8 mouse cellular contexts compared by ENCODE assay signal in the genomic region with DNA sequence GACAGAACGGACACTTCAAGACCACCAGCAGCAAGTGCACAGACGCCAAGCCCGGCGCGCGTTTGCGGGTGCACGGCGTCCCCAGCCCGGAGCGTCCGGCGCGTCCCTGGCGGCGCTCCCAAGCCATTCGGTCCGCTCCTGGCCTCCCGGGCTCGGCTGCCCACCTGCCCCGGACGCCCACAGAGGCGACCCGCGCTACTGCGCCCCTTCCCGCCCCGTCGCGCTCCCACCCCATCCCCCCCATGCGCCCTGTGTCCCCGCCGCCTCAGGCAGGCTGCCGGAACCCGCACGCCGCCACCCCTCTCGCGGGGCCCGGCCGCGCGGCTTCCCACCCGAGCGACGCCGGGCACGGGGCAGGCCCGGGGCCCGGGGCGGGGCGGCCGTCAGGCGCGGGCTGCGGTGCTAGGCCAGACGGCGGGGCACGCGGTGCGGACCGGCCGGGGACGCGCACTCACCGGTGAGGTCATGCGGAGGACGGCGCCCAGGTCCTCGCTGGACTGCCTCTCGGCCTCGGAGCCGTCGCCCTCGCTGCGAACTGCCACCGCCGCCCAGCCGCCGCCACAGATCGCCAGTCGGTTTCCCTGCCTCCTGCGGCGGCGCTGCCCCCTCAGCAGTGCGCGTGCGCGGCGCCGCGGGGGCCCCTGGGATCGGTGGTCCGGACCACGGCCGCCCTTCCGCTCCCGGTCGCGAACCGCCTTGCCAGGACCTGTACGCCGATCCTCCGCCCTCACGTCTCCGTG. TPM values are rescaled to one million over a fixed set of nuclear protein-coding genes. Genes with fewer than 3 reads are reported as not detected.
DNase-seq lines count a peak whose midpoint lies in the region; ATAC-seq and TF ChIP-seq lines count a peak whose summit lies in the region.

No protein-coding gene starts in this region.

- WGBS in forebrain, embryonic 14.5 days: under 1% methylated on average over 81 of the region's 106 CpGs
- under 1% methylated on average over 84 of the region's 106 CpGs for WGBS in lung, embryonic 14.5 days

- DNase-seq in ES-CJ7 (ENCODE audit: low read depth, low spot score): peak; percentile 78
- DNase-seq in cerebellum, adult 11 months: peak; percentile 86
- DNase-seq in forebrain, embryonic 14.5 days (ENCODE audit: low spot score): peak; percentile 88
- peak; percentile 77 for DNase-seq in heart, postnatal 25 days (ENCODE audit: low spot score)
- DNase-seq in layer of hippocampus, adult 2 months (ENCODE audit: low spot score in 2 of 2): peak; percentile 64 to 85
- peak; percentile 93 for DNase-seq in lung, embryonic 14.5 days
- DNase-seq in testis, postnatal 14 days (ENCODE audit: low spot score): peak; percentile 89

- ATAC-seq in forebrain, embryonic 14.5 days: peak; percentile 95
- peak; percentile 94 for ATAC-seq in lung, embryonic 14.5 days (ENCODE audit: insufficient read depth)
- peak; percentile 78 for ATAC-seq in neutrophil, adult 5-6 weeks (ENCODE audit: extremely low read depth, insufficient number of reproducible peaks, low FRiP score, poor library complexity, severe bottlenecking)

- H3K4me1 ChIP-seq in forebrain, embryonic 14.5 days (ENCODE audit: control insufficient read depth, insufficient read depth, low read length): peaks cover 8% of the 10 kb centered on the region
- no peaks in the 10 kb centered on the region for H3K4me1 ChIP-seq in lung, embryonic 14.5 days (ENCODE audit: insufficient read depth)

- H3K36me3 ChIP-seq in forebrain, embryonic 14.5 days (ENCODE audit: control insufficient read depth, insufficient read depth, low read length): no peaks in the 10 kb centered on the region
- H3K36me3 ChIP-seq in lung, embryonic 14.5 days (ENCODE audit: insufficient read depth): no peaks in the 10 kb centered on the region

- intact Hi-C loops in heart, postnatal 25 days (cut with DNase I): loop anchor here (2.0 kb wide), 1 partner anchor 19 kb away; no protein-coding TSS in a partner anchor

- peak overlapping the region; percentile 94 for H3K27ac ChIP-seq in forebrain, embryonic 14.5 days (ENCODE audit: low read depth, low read length)
- H3K27ac ChIP-seq in layer of hippocampus, adult 2 months: peak overlapping the region; percentile 95
- H3K27ac ChIP-seq in lung, embryonic 14.5 days (ENCODE audit: low read depth): peak overlapping the region; percentile 94

- no peaks in the 10 kb centered on the region for H3K27me3 ChIP-seq in forebrain, embryonic 14.5 days (replicated peaks; ENCODE audit: control insufficient read depth, insufficient read depth, low read length)
- H3K27me3 ChIP-seq in lung, embryonic 14.5 days (ENCODE audit: insufficient read depth, low read length): no peaks in the 10 kb centered on the region

- H3K9ac ChIP-seq in forebrain, embryonic 14.5 days (ENCODE audit: low read length): peak overlapping the region; percentile 94
- H3K9ac ChIP-seq in lung, embryonic 14.5 days: peak overlapping the region; percentile 93

- H3K4me2 ChIP-seq in forebrain, embryonic 14.5 days (ENCODE audit: low read length): peak overlapping the region; percentile 68
- H3K4me2 ChIP-seq in lung, embryonic 14.5 days: peak overlapping the region; percentile 75

- peak; percentile 22; the same call in 1 of the 2 replicates for TF ChIP-seq CTCF in layer of hippocampus, adult 2 months (conservative IDR thresholded peaks at IDR 0.05)
- TF ChIP-seq CTCF in lung, embryonic 14.5 days (IDR thresholded peaks at IDR 0.05; ENCODE audit: low read depth): no peak

- H3K9me3 ChIP-seq in forebrain, embryonic 14.5 days (replicated peaks; ENCODE audit: control insufficient read depth, low read length): no peaks in the 10 kb centered on the region
- H3K9me3 ChIP-seq in lung, embryonic 14.5 days (ENCODE audit: low read depth, low read length): no peaks in the 10 kb centered on the region

- H3K4me3 ChIP-seq in forebrain, embryonic 14.5 days (ENCODE audit: low read depth, low read length): peak overlapping the region; percentile 90
- H3K4me3 ChIP-seq in layer of hippocampus, adult 2 months: peak overlapping the region; percentile 75
- H3K4me3 ChIP-seq in lung, embryonic 14.5 days (ENCODE audit: low read depth, low read length): peak overlapping the region; percentile 93

RNA-seq across cellular contexts. Expression of a gene that starts 1.1 kb away (rescaled TPM):
- polyA plus RNA-seq in forebrain, embryonic 14.5 days (2014; fragmentation: Nextera tagmentation; extraction: Ambion mirVana): 100 and 105 TPM in 2 replicates
- 10 to 100 TPM; 35.6 to 38.0 TPM for total RNA-seq in heart, postnatal 25 days (2021)
- 100 to 1,000 TPM in 1 of 2 experiments, 10 to 100 TPM in 1; 96.5 to 102 TPM for total RNA-seq in layer of hippocampus, adult 2 months (2021)
- polyA plus RNA-seq in lung, embryonic 14.5 days (2014; fragmentation: Nextera tagmentation; extraction: Ambion mirVana): 84.4 and 91.7 TPM in 2 replicates
- total RNA-seq in neutrophil, adult 5-6 weeks (2017): 118 and 132 TPM in 2 replicates

RNA-seq across cellular contexts. Expression of a gene that starts 17.8 kb away (rescaled TPM):
- polyA plus RNA-seq in forebrain, embryonic 14.5 days (2014; fragmentation: Nextera tagmentation; extraction: Ambion mirVana): 384 and 454 TPM in 2 replicates
- 100 to 1,000 TPM; 686 to 854 TPM for total RNA-seq in heart, postnatal 25 days (2021)
- 100 to 1,000 TPM; 277 to 315 TPM for total RNA-seq in layer of hippocampus, adult 2 months (2021)
- 981 and 1,088 TPM in 2 replicates for polyA plus RNA-seq in lung, embryonic 14.5 days (2014; fragmentation: Nextera tagmentation; extraction: Ambion mirVana)
- 603 and 618 TPM in 2 replicates for total RNA-seq in neutrophil, adult 5-6 weeks (2017)

RNA-seq across cellular contexts. Expression of a gene that starts 45.7 kb away (rescaled TPM):
- polyA plus RNA-seq in forebrain, embryonic 14.5 days (2014; fragmentation: Nextera tagmentation; extraction: Ambion mirVana): 26.9 and 29.3 TPM in 2 replicates
- 10 to 100 TPM; 11.3 to 15.5 TPM for total RNA-seq in heart, postnatal 25 days (2021)
- total RNA-seq in layer of hippocampus, adult 2 months (2021): 10 to 100 TPM; 27.8 to 33.7 TPM
- polyA plus RNA-seq in lung, embryonic 14.5 days (2014; fragmentation: Nextera tagmentation; extraction: Ambion mirVana): 39.6 and 45.0 TPM in 2 replicates
- 9.7 and 16.6 TPM in 2 replicates for total RNA-seq in neutrophil, adult 5-6 weeks (2017)

Comparison
In these comparisons a context has a peak if more than half of its experiments do, and no peak if none do; other contexts are left out.
1. Peak in every context shown above with its lines: DNase-seq, ATAC-seq, H3K4me3 ChIP-seq and H3K27ac ChIP-seq.